Comparison of ENCODE assay signal across 9 mouse cellular contexts in genomic region chr5:47984584-47985197, GRCm38 (mm10). TPM values are rescaled to one million over a fixed set of nuclear protein-coding genes. Genes with fewer than 3 reads are reported as not detected.
A peak's percentile ranks its signal among the peaks of the same experiment; 100 is the strongest.
DNase-seq lines count a peak whose midpoint lies in the region; ATAC-seq and TF ChIP-seq lines count a peak whose summit lies in the region.
"Had no signal": no experiment of that assay in that cellular context is flagged by ENCODE, and none has a peak within 500 bp of the region (broad histone marks: within the 10 kb centered on the region; RNA-seq: fewer than 3 reads in every experiment).

No protein-coding gene starts in this region.

- peak; percentile 22 for DNase-seq in kidney, adult 18-20 months
- no peak for DNase-seq in kidney, adult 8-10 months
- DNase-seq in brain, adult 2 months (ENCODE audit: low read depth, low spot score): peak; percentile 27
- DNase-seq in layer of hippocampus, postnatal 10 days (ENCODE audit: low spot score in 2 of 2): peak; percentile 24 to 35
- peak; percentile 2 for DNase-seq in midbrain, postnatal 0 days (ENCODE audit: low spot score)
- DNase-seq in B cell, adult 2 months: no peak
- no peak for DNase-seq in cerebellum, adult 18-20 months

- peak overlapping the region; percentile 81 for H3K4me3 ChIP-seq in heart, embryonic 13.5 days
- H3K4me3 ChIP-seq in midbrain, postnatal 0 days (ENCODE audit: low read depth, low read length): peak overlapping the region; percentile 75

- H3K9me3 ChIP-seq in heart, embryonic 13.5 days: no peaks in the 10 kb centered on the region
- H3K9me3 ChIP-seq in midbrain, postnatal 0 days (ENCODE audit: low read length): no peaks in the 10 kb centered on the region

- peak overlapping the region; percentile 80 for H3K27ac ChIP-seq in heart, embryonic 13.5 days (replicated peaks)
- H3K27ac ChIP-seq in midbrain, postnatal 0 days (ENCODE audit: low read depth, low read length): no peak overlapping the region; the same call in 1 of the 2 replicates

- peak overlapping the region; percentile 92 for H3K4me2 ChIP-seq in heart, embryonic 13.5 days
- H3K4me2 ChIP-seq in midbrain, postnatal 0 days (ENCODE audit: low read depth, low read length, poor library complexity, severe bottlenecking): peak overlapping the region; percentile 93

- H3K36me3 ChIP-seq in heart, embryonic 13.5 days: peaks cover 5% of the 10 kb centered on the region; the same call in 1 of the 2 replicates
- no peaks in the 10 kb centered on the region for H3K36me3 ChIP-seq in midbrain, postnatal 0 days (ENCODE audit: insufficient read depth, low read length)

- H3K27me3 ChIP-seq in heart, embryonic 13.5 days (replicated peaks): peaks cover 19% of the 10 kb centered on the region
- H3K27me3 ChIP-seq in midbrain, postnatal 0 days (ENCODE audit: insufficient read depth, low read length): no peaks in the 10 kb centered on the region

- no peak for TF ChIP-seq CTCF in midbrain, postnatal 0 days (IDR thresholded peaks at IDR 0.05)

- H3K9ac ChIP-seq in heart, embryonic 13.5 days: peak overlapping the region; percentile 88
- H3K9ac ChIP-seq in midbrain, postnatal 0 days (replicated peaks; ENCODE audit: low read length, poor library complexity, severe bottlenecking): peak overlapping the region; percentile 64

- WGBS in heart, embryonic 13.5 days: 4% methylated on average over 23 of the region's 23 CpGs
- 4% methylated on average over 23 of the region's 23 CpGs for WGBS in midbrain, postnatal 0 days

- ATAC-seq in heart, embryonic 13.5 days (ENCODE audit: extremely low read depth, insufficient number of reproducible peaks, low FRiP score, low TSS enrichment): no peak
- peak; percentile 5; the same call in 1 of the 2 replicates for ATAC-seq in midbrain, postnatal 0 days (ENCODE audit: low FRiP score)

- peaks cover 37% of the 10 kb centered on the region for H3K4me1 ChIP-seq in heart, embryonic 13.5 days
- no peaks in the 10 kb centered on the region for H3K4me1 ChIP-seq in midbrain, postnatal 0 days (ENCODE audit: insufficient read depth, low read length)

RNA-seq across cellular contexts. Expression of gene Slit2, which starts 1.8 kb away (rescaled TPM):
- polyA plus RNA-seq in heart, embryonic 13.5 days (2015; fragmentation: Nextera tagmentation; extraction: Ambion mirVana): 31.6 and 33.7 TPM in 2 replicates
- 10 to 100 TPM; 47.8 to 49.0 TPM for total RNA-seq in layer of hippocampus, postnatal 10 days (2021)
- total RNA-seq in midbrain, postnatal 0 days (2014; rRNA removed): 35.7 and 44.7 TPM in 2 replicates
- 8.0 and 11.3 TPM in 2 replicates for polyA plus RNA-seq in midbrain, postnatal 0 days (2015; fragmentation: Nextera tagmentation; extraction: Ambion mirVana)
- total RNA-seq: MEL had no signal

Comparison
In these comparisons a context has a peak if more than half of its experiments do, and no peak if none do; other contexts are left out.
1. DNase-seq: peak in kidney, adult 18-20 months (single experiment), brain, adult 2 months (single experiment), layer of hippocampus, postnatal 10 days (2 of 2) and midbrain, postnatal 0 days (single experiment); none in kidney, adult 8-10 months (0 of 2), B cell, adult 2 months (0 of 2) and cerebellum, adult 18-20 months (0 of 2).